Mouse (Mus musculus) ES-E14 (cell line): Measurements from ENCODE around the gene Fyco1. TPM values are rescaled to one million over a fixed set of nuclear protein-coding genes. Genes with fewer than 3 reads are reported as not detected.

Experiments used
- DNase-seq: peaks from one replicate; pipeline ENCODE4 v3.0.0-alpha.2; 2013; ENCODE audit warnings: low read depth, low spot score
- H3K27ac ChIP-seq: 2 replicates; pipeline ENCODE4 v1.5.1; 2012; ENCODE audit warnings: low read depth, mild to moderate bottlenecking, low read length, moderate library complexity, mixed read lengths; ENCODE audit not compliant: poor library complexity, insufficient read depth, severe bottlenecking
- H3K36me3 ChIP-seq: 2 replicates; pipeline ENCODE4 v1.6.1; 2012; ENCODE audit warnings: mild to moderate bottlenecking, low read length, moderate library complexity, mixed read lengths; ENCODE audit not compliant: control insufficient read depth, poor library complexity, insufficient read depth, severe bottlenecking
- H3K4me1 ChIP-seq, 2 experiments: fragments of 150-350 bp in 1 of 2; sonication (generic) in 1 of 2; 2 replicates each; pipeline ENCODE4 v1.6.1; 2012; ENCODE audit warnings: low read length in 2 of 2, mild to moderate bottlenecking in 1 of 2, mixed read lengths in 1 of 2; ENCODE audit not compliant: control insufficient read depth in 2 of 2, insufficient read depth in 2 of 2, poor library complexity in 1 of 2
- H3K4me3 ChIP-seq, 2 experiments: fragments of 150-350 bp in 1 of 2; sonication (generic) in 1 of 2; 2 replicates each; pipeline ENCODE4 v1.5.1; 2012; ENCODE audit warnings: low read length in 2 of 2, low read depth in 1 of 2, mild to moderate bottlenecking in 1 of 2, mixed read lengths in 1 of 2; ENCODE audit not compliant: insufficient read depth in 1 of 2, poor library complexity in 1 of 2, severe bottlenecking in 1 of 2
- H3K9ac ChIP-seq: 2 replicates; pipeline ENCODE4 v1.6.1; 2012; ENCODE audit warnings: low read depth, mild to moderate bottlenecking, low read length, mixed read lengths; ENCODE audit not compliant: poor library complexity, insufficient read depth, severe bottlenecking
- H3K9me3 ChIP-seq: fragments of 150-350 bp; sonication (generic); 2 replicates; pipeline ENCODE4 v1.6.1; 2012; ENCODE audit warnings: low read depth, mild to moderate bottlenecking, low read length; ENCODE audit not compliant: control insufficient read depth, insufficient read depth
- CHD2 ChIP-seq: IDR thresholded peaks from 2 replicates; pipeline ENCODE4 v1.6.1; 2014; ENCODE audit warnings: mild to moderate bottlenecking, low read depth, low read length, inconsistent platforms
- HCFC1 ChIP-seq: IDR thresholded peaks from 2 replicates; pipeline ENCODE4 v1.6.1; 2012; ENCODE audit warnings: low read length, inconsistent platforms, borderline replicate concordance; ENCODE audit not compliant: insufficient read depth
- MAFK ChIP-seq: IDR thresholded peaks from 2 replicates; pipeline ENCODE4 v1.6.1; 2014; ENCODE audit warnings: mild to moderate bottlenecking, low read depth, low read length, inconsistent platforms; ENCODE audit not compliant: insufficient read depth
- ZC3H11A ChIP-seq: IDR thresholded peaks from 2 replicates; pipeline ENCODE4 v1.6.1; 2012; ENCODE audit warnings: low read depth, mild to moderate bottlenecking, inconsistent platforms, low read length, borderline replicate concordance
- ZNF384 ChIP-seq: IDR thresholded peaks from 2 replicates; pipeline ENCODE4 v1.6.1; 2012; ENCODE audit warnings: low read depth, low read length, inconsistent platforms
- in situ Hi-C, 2 experiments: fragments of 600-800 bp; cut with MboI; formaldehyde crosslinking; loops; one replicate each; pipeline ENCODE4 v1.15.1; 2025; ENCODE audit warnings: low sequenced_read_pairs in 2 of 2, inconsistent platforms in 1 of 2; ENCODE audit not compliant: unreplicated experiment in 2 of 2
- total RNA-seq: library from RNA; depleted of rRNA; stranded (reverse); fragments of 300-350 nt; gene quantifications from 2 replicates; pipeline ENCODE4 v1.2.3, GENCODE M21; 2012

Fyco1 gene
- total RNA-seq, 1 experiment, result 7.9 TPM

- Histone ChIP-seq H3K4me3 (no peak overlapping the region), H3K9me3 (no peaks in the 10 kb centered on the region), H3K9ac (no peak overlapping the region), H3K27ac (no peak overlapping the region), H3K36me3 (no peaks in the 10 kb centered on the region; the same call in 1 of the 2 replicates), H3K4me1 (no peaks in the 10 kb centered on the region)
- in situ Hi-C loops, result no loop called here
- no peak for TF ChIP-seq MAFK
- TF ChIP-seq ZNF384, result no peak
- TF ChIP-seq CHD2, result no peak
- TF ChIP-seq HCFC1, result no peak
- no peak for TF ChIP-seq ZC3H11A
- no peak for DNase-seq
These were observed 7.2 kb downstream of the Fyco1 start for GRCm38 (mm10) chr9:123844468-123844867.

- in situ Hi-C loops, result no loop called here
- no peak for TF ChIP-seq HCFC1
- TF ChIP-seq MAFK, result no peak
- no peak for TF ChIP-seq ZC3H11A
- no peak for TF ChIP-seq CHD2
- TF ChIP-seq ZNF384, result no peak
- Histone ChIP-seq H3K9me3 (no peaks in the 10 kb centered on the region), H3K36me3 (no peaks in the 10 kb centered on the region; the same call in 1 of the 2 replicates), H3K27ac (no peak overlapping the region), H3K9ac (no peak overlapping the region), H3K4me3 (no peak overlapping the region), H3K4me1 (no peaks in the 10 kb centered on the region)
- no peak for DNase-seq
These were observed 11.5 kb downstream of the Fyco1 start for GRCm38 (mm10) chr9:123840243-123840642.

GRCm38 (mm10) chr9:123835851-123836250, 15.8 kb downstream of the Fyco1 start:
- Histone ChIP-seq H3K4me3 (no peak overlapping the region), H3K27ac (no peak overlapping the region), H3K9ac (no peak overlapping the region), H3K9me3 (no peaks in the 10 kb centered on the region), H3K4me1 (no peaks in the 10 kb centered on the region), H3K36me3 (no peaks in the 10 kb centered on the region)
- TF ChIP-seq CHD2, result no peak
- no peak for TF ChIP-seq HCFC1
- TF ChIP-seq ZC3H11A, result no peak
- no peak for TF ChIP-seq MAFK
- no peak for TF ChIP-seq ZNF384
- in situ Hi-C loops, result no loop called here
- DNase-seq, result no peak

GRCm38 (mm10) chr9:123828916-123829315, 22.8 kb downstream of the Fyco1 start:
- no peak overlapping the region for H3K9ac ChIP-seq
- no peaks in the 10 kb centered on the region for H3K9me3 ChIP-seq

GRCm38 (mm10) chr9:123826631-123827030, 25.1 kb downstream of the Fyco1 start:
- TF ChIP-seq ZC3H11A, result no peak
- TF ChIP-seq ZNF384, result no peak
- TF ChIP-seq MAFK, result no peak
- TF ChIP-seq CHD2, result no peak
- no peak for TF ChIP-seq HCFC1
- in situ Hi-C loops, result no loop called here
- Histone ChIP-seq H3K27ac (no peak overlapping the region), H3K9ac (no peak overlapping the region), H3K9me3 (no peaks in the 10 kb centered on the region), H3K36me3 (peaks cover 12% of the 10 kb centered on the region), H3K4me3 (no peak overlapping the region), H3K4me1 (no peaks in the 10 kb centered on the region)
- no peak for DNase-seq

More at GRCm38 (mm10) chr9:123828916-123829315, 22.8 kb downstream of the Fyco1 start:
- Histone ChIP-seq H3K27ac (no peak overlapping the region), H3K36me3 (peaks cover 10% of the 10 kb centered on the region), H3K4me1 (no peaks in the 10 kb centered on the region), H3K4me3 (no peak overlapping the region)
- DNase-seq, result no peak
- TF ChIP-seq MAFK (no peak), CHD2 (no peak), HCFC1 (no peak), ZNF384 (no peak), ZC3H11A (no peak)
- in situ Hi-C loops, result no loop called here
